Mouse (Mus musculus) liver, embryonic 16.5 days (tissue): ENCODE results near the gene Mpp4. TPM values are rescaled to one million over a fixed set of nuclear protein-coding genes. Genes with fewer than 3 reads are reported as not detected.

Experiments
- ATAC-seq: fragments of 200-750 bp; cut with Nextera tagmentation; 2 replicates; pipeline ENCODE4 v1.8.0; 2017; ENCODE audit warnings: low read depth, mild to moderate bottlenecking, moderate number of reproducible peaks, moderate library complexity
- H3K27ac ChIP-seq: fragments of 300-500 bp; sonication (generic); 2 replicates; pipeline ENCODE4 v1.5.1; 2014; ENCODE audit warnings: mild to moderate bottlenecking, low read length
- H3K27me3 ChIP-seq: fragments of 300-500 bp; sonication (generic); 2 replicates; pipeline ENCODE4 v1.6.1; 2014; ENCODE audit warnings: low read depth, low read length, mixed read lengths; ENCODE audit not compliant: control insufficient read depth, insufficient read depth
- H3K36me3 ChIP-seq: fragments of 300-500 bp; sonication (generic); 2 replicates; pipeline ENCODE4 v1.6.1; 2014; ENCODE audit warnings: mild to moderate bottlenecking; ENCODE audit not compliant: control insufficient read depth, insufficient read depth
- H3K4me1 ChIP-seq: fragments of 300-500 bp; sonication (generic); 2 replicates; pipeline ENCODE4 v1.6.1; 2014; ENCODE audit warnings: low read depth, low read length, mixed read lengths; ENCODE audit not compliant: control insufficient read depth
- H3K4me2 ChIP-seq: fragments of 300-500 bp; sonication (generic); 2 replicates; pipeline ENCODE4 v1.6.1; 2014; ENCODE audit warnings: low read depth, low read length, mixed read lengths
- H3K4me3 ChIP-seq: fragments of 300-500 bp; sonication (generic); 2 replicates; pipeline ENCODE4 v1.5.1; 2014; ENCODE audit warnings: low read depth, mild to moderate bottlenecking, low read length
- H3K9ac ChIP-seq: fragments of 300-500 bp; sonication (generic); 2 replicates; pipeline ENCODE4 v1.6.1; 2014; ENCODE audit warnings: low read depth, low read length
- H3K9me3 ChIP-seq: fragments of 300-500 bp; sonication (generic); replicated peaks from 2 replicates; pipeline ENCODE4 v1.6.1; 2016; ENCODE audit warnings: low read length; ENCODE audit not compliant: control insufficient read depth
- WGBS: fragments of 180-500 bp; shearing (Covaris S2); extraction: QIAGEN DNeasy Blood & Tissue Kit; methylation state at CpG from one replicate; pipeline ENCODE4 v1.1.7; 2014; ENCODE audit not compliant: insufficient replicate concordance; 5-methylcytosine and 5-hydroxymethylcytosine counted together
- polyA plus RNA-seq: library from polyadenylated mRNA; unstranded; fragments of >200 nt; fragmentation: Nextera tagmentation; extraction: Ambion mirVana; gene quantifications from 2 replicates; pipeline ENCODE4 v1.2.1, GENCODE M21; 2015

Mpp4 gene
- polyA plus RNA-seq, 1 experiment from 2014 or later, result 0.44 TPM

DNA sequence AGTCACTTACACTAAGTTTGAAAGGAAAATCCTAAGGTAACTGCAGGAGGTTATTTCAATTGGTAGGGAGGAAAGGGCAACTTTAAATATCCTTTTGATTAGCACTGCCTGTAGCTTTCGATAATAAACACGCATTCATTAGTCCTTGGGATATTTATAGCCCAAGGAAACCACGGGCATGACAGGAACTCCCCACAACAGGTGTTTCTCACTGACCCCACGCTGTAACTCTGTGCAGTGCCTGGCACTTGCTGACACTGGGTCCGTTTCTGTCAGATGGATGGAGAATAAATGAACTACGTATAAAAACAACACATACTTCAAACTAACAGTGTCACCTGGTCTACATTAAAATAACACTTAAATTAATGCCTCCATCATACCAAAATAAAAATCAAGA lies 31.8 kb upstream of the Mpp4 start:
- no peak for ATAC-seq
- 25% methylated on average over 6 of the region's 6 CpGs for WGBS

GRCm38 (mm10) chr1:59187786-59188185 lies 24.6 kb upstream of the Mpp4 start:
- Histone ChIP-seq H3K27ac (no peak overlapping the region), H3K36me3 (no peaks in the 10 kb centered on the region; the same call in 1 of the 2 replicates), H3K9ac (no peak overlapping the region), H3K27me3 (no peaks in the 10 kb centered on the region), H3K9me3 (no peaks in the 10 kb centered on the region), H3K4me3 (no peak overlapping the region), H3K4me2 (no peak overlapping the region), H3K4me1 (no peaks in the 10 kb centered on the region)
- no peak for ATAC-seq
- WGBS, result 68% methylated on average over 5 of the region's 5 CpGs

More for the DNA sequence above, 31.8 kb upstream of the Mpp4 start:
- no peaks in the 10 kb centered on the region; the same call in 1 of the 2 replicates for H3K36me3 ChIP-seq
- no peak overlapping the region for H3K9ac ChIP-seq
- H3K27ac ChIP-seq, result no peak overlapping the region
- H3K4me3 ChIP-seq, result no peak overlapping the region
- H3K27me3 ChIP-seq, result no peaks in the 10 kb centered on the region
- no peak overlapping the region for H3K4me2 ChIP-seq
- no peaks in the 10 kb centered on the region for H3K4me1 ChIP-seq
- H3K9me3 ChIP-seq, result no peaks in the 10 kb centered on the region

DNA sequence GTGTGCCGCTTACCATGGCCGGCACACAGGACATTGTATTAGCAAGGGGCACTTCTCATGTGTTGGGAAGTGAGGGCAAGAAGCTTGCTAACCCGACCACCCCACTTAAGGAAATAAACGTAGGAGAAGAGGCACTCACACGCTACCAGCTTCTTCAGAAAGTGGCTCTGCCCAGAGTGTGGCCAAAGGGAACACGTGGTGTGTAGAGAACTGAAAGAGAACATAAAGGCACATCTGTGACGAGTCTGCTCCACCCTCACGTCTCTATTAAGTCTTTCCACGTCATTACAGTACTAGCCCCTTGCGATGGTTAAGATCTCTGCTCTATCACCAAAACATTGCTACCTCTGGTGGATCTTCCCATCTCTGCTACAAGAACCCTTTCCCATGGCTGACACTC lies 23.1 kb upstream of the Mpp4 start:
- H3K4me1 ChIP-seq, result no peaks in the 10 kb centered on the region
- ATAC-seq, result no peak
- H3K4me3 ChIP-seq, result no peak overlapping the region
- no peak overlapping the region for H3K9ac ChIP-seq
- H3K36me3 ChIP-seq, result peaks cover 2% of the 10 kb centered on the region; the same call in 1 of the 2 replicates
- WGBS, result 81% methylated on average over 10 of the region's 10 CpGs
- H3K27ac ChIP-seq, result no peak overlapping the region
- H3K27me3 ChIP-seq, result no peaks in the 10 kb centered on the region
- H3K9me3 ChIP-seq, result no peaks in the 10 kb centered on the region
- no peak overlapping the region for H3K4me2 ChIP-seq

DNA sequence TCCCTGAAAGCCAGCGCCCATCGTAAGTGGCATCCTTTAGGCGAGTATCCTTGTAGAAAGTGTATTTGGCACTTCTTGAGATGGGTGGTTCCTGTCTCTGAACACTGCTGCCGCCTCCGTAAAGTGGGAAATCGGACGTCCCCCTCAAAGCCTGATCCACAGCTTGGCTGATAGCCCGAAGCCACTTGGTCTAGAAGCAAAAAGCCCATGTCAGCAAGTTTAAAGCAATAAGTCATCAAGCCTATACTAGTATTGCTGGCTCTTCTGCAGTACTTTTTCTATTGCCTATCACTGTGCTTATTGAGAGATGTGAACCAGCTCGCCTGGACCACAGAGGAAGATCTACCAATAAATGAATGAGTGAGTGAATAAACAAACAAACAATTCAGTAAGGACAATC lies 22.2 kb upstream of the Mpp4 start:
- Histone ChIP-seq H3K27ac (no peak overlapping the region), H3K27me3 (no peaks in the 10 kb centered on the region), H3K4me3 (no peak overlapping the region), H3K4me2 (no peak overlapping the region), H3K36me3 (peaks cover 2% of the 10 kb centered on the region; the same call in 1 of the 2 replicates), H3K9me3 (no peaks in the 10 kb centered on the region), H3K4me1 (no peaks in the 10 kb centered on the region), H3K9ac (no peak overlapping the region)
- no peak for ATAC-seq
- WGBS, result 79% methylated on average over 9 of the region's 9 CpGs

DNA sequence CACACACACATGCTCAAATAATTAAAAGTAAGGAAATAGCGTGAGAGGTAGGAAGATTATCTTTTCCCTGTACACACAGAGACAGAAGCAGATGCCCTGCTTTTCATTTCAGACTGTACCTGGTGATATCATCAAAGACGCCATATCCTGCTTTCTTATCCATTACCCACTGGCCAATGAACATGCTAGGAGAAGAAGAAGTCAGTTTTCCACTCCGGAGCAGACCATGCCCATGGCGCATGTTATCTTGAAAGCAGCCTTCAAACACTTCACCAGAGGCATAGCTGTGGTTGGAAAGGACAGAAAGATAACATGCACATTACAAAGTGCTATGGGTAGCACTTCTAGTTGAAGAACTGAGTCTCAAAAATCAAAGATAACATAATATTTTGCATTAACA lies 19.9 kb upstream of the Mpp4 start:
- H3K36me3 ChIP-seq, result peaks cover 5% of the 10 kb centered on the region
- H3K4me3 ChIP-seq, result no peak overlapping the region
- H3K27ac ChIP-seq, result no peak overlapping the region
- no peak overlapping the region for H3K4me2 ChIP-seq
- H3K4me1 ChIP-seq, result no peaks in the 10 kb centered on the region
- ATAC-seq, result peak; percentile 50; the same call in 1 of the 2 replicates
- H3K9me3 ChIP-seq, result no peaks in the 10 kb centered on the region
- no peaks in the 10 kb centered on the region for H3K27me3 ChIP-seq
- WGBS, result 19% methylated on average over 4 of the region's 4 CpGs
- H3K9ac ChIP-seq, result no peak overlapping the region

GRCm38 (mm10) chr1:59182373-59182772 lies 19.2 kb upstream of the Mpp4 start:
- H3K36me3 ChIP-seq, result peaks cover 7% of the 10 kb centered on the region

GRCm38 (mm10) chr1:59180003-59180402 lies 16.8 kb upstream of the Mpp4 start:
- 58% methylated on average over 3 of the region's 3 CpGs for WGBS
- Histone ChIP-seq H3K27me3 (no peaks in the 10 kb centered on the region), H3K4me1 (no peaks in the 10 kb centered on the region), H3K4me2 (no peak overlapping the region), H3K36me3 (peaks cover 7% of the 10 kb centered on the region), H3K4me3 (no peak overlapping the region), H3K9ac (no peak overlapping the region), H3K9me3 (no peaks in the 10 kb centered on the region; the same call in 1 of the 2 replicates), H3K27ac (no peak overlapping the region)
- ATAC-seq, result no peak

More at GRCm38 (mm10) chr1:59182373-59182772, 19.2 kb upstream of the Mpp4 start:
- Histone ChIP-seq H3K4me1 (no peaks in the 10 kb centered on the region), H3K4me3 (no peak overlapping the region), H3K27me3 (no peaks in the 10 kb centered on the region), H3K9ac (no peak overlapping the region), H3K9me3 (no peaks in the 10 kb centered on the region), H3K27ac (no peak overlapping the region), H3K4me2 (no peak overlapping the region)
- WGBS, result 79% methylated on average over 2 of the region's 2 CpGs
- no peak for ATAC-seq

DNA sequence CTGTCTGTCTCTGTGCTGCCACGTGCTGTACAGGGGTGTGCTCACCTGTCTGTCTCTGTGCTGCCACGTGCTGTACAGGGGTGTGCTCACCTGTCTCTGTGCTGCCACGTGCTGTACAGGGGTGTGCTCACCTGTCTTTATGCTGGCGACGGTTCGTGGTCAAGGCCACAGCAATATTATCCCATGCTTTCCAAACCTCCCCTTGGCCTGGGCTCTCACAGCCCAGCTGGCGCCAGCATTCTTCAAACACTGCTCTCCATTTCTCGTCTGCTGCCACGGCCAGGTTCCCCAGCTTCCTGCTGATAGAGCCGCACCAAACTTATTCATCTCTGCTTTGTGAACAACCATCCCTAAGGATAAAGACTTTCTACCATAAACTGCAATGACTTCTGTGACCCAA lies 15.2 kb upstream of the Mpp4 start:
- Histone ChIP-seq H3K36me3 (peaks cover 7% of the 10 kb centered on the region), H3K9ac (no peak overlapping the region)

GRCm38 (mm10) chr1:59174514-59175373 lies 11.6 kb upstream of the Mpp4 start:
- Histone ChIP-seq H3K9me3 (no peaks in the 10 kb centered on the region; the same call in 1 of the 2 replicates), H3K27ac (peak overlapping the region; percentile 69), H3K4me3 (no peak overlapping the region), H3K4me2 (no peak overlapping the region), H3K9ac (no peak overlapping the region), H3K4me1 (peaks cover 11% of the 10 kb centered on the region), H3K27me3 (no peaks in the 10 kb centered on the region), H3K36me3 (peaks cover 5% of the 10 kb centered on the region)
- 47% methylated on average over 10 of the region's 10 CpGs for WGBS
- peak; percentile 91 for ATAC-seq

More for the DNA sequence above, 15.2 kb upstream of the Mpp4 start:
- no peaks in the 10 kb centered on the region; the same call in 1 of the 2 replicates for H3K9me3 ChIP-seq
- H3K4me3 ChIP-seq, result no peak overlapping the region
- no peaks in the 10 kb centered on the region for H3K27me3 ChIP-seq
- H3K4me1 ChIP-seq, result no peaks in the 10 kb centered on the region
- 69% methylated on average over 10 of the region's 10 CpGs for WGBS
- H3K27ac ChIP-seq, result no peak overlapping the region
- no peak for ATAC-seq
- no peak overlapping the region for H3K4me2 ChIP-seq
